Mouse (Mus musculus) lung, embryonic 15.5 days (tissue): Measurements from ENCODE around the gene Ank. TPM values are rescaled to one million over a fixed set of nuclear protein-coding genes. Genes with fewer than 3 reads are reported as not detected.
A peak's percentile ranks its signal among the peaks of the same experiment; 100 is the strongest.

Experiments
- ATAC-seq: fragments of 200-750 bp; cut with Nextera tagmentation; 2 replicates; pipeline ENCODE4 v1.8.0; 2017; ENCODE audit warnings: moderate number of reproducible peaks, borderline replicate concordance; ENCODE audit not compliant: low FRiP score, low TSS enrichment; ENCODE audit errors: extremely low read depth
- H3K27ac ChIP-seq: fragments of 300-500 bp; sonication (generic); 2 replicates; pipeline ENCODE4 v1.5.1; 2015; ENCODE audit warnings: moderate library complexity, mild to moderate bottlenecking, inconsistent platforms
- H3K27me3 ChIP-seq: fragments of 300-500 bp; sonication (generic); 2 replicates; pipeline ENCODE4 v1.6.1; 2015; ENCODE audit warnings: inconsistent platforms
- H3K36me3 ChIP-seq: fragments of 300-500 bp; sonication (generic); 2 replicates; pipeline ENCODE4 v1.6.1; 2015; ENCODE audit warnings: inconsistent platforms
- H3K4me1 ChIP-seq: fragments of 300-500 bp; sonication (generic); 2 replicates; pipeline ENCODE4 v1.6.1; 2015; ENCODE audit warnings: inconsistent platforms
- H3K4me2 ChIP-seq: fragments of 300-500 bp; sonication (generic); 2 replicates; pipeline ENCODE4 v1.6.1; 2015; ENCODE audit warnings: inconsistent platforms, mild to moderate bottlenecking, moderate library complexity
- H3K4me3 ChIP-seq: fragments of 300-500 bp; sonication (generic); 2 replicates; pipeline ENCODE4 v1.5.1; 2015; ENCODE audit warnings: mild to moderate bottlenecking, inconsistent platforms
- H3K9ac ChIP-seq: fragments of 300-500 bp; sonication (generic); 2 replicates; pipeline ENCODE4 v1.6.1; 2015; ENCODE audit warnings: inconsistent platforms
- H3K9me3 ChIP-seq: fragments of 300-500 bp; sonication (generic); 2 replicates; pipeline ENCODE4 v1.6.1; 2016; ENCODE audit warnings: inconsistent platforms
- WGBS: fragments of 180-500 bp; shearing (Covaris S2); methylation state at CpG from one replicate; pipeline ENCODE4 v1.1.7; 2015; 5-methylcytosine and 5-hydroxymethylcytosine counted together
- polyA plus RNA-seq: library from polyadenylated mRNA; unstranded; fragments of >200 nt; fragmentation: Nextera tagmentation; extraction: Ambion mirVana; gene quantifications from 2 replicates; pipeline ENCODE4 v1.2.1, GENCODE M21; 2015

The Ank gene
- polyA plus RNA-seq, 1 experiment from 2014 or later: 8.0 TPM

GRCm38 (mm10) chr15:27569924-27570323 is 103.4 kb downstream of the Ank start:
- no peak overlapping the region for H3K4me2 ChIP-seq
- WGBS: 69% methylated on average over 2 of the region's 2 CpGs
- no peak for ATAC-seq

GRCm38 (mm10) chr15:27570385-27570784 is 103.9 kb downstream of the Ank start:
- H3K36me3 ChIP-seq: no peaks in the 10 kb centered on the region; the same call in 1 of the 2 replicates
- peaks cover 9% of the 10 kb centered on the region; the same call in 1 of the 2 replicates for H3K4me1 ChIP-seq
- no peak overlapping the region for H3K9ac ChIP-seq
- WGBS: 84% methylated on average over 4 of the region's 4 CpGs
- H3K27me3 ChIP-seq: no peaks in the 10 kb centered on the region
- H3K27ac ChIP-seq: no peak overlapping the region
- H3K9me3 ChIP-seq: no peaks in the 10 kb centered on the region
- H3K4me2 ChIP-seq: no peak overlapping the region
- no peak for ATAC-seq
- H3K4me3 ChIP-seq: no peak overlapping the region

More at GRCm38 (mm10) chr15:27569924-27570323, 103.4 kb downstream of the Ank start:
- H3K27me3 ChIP-seq: no peaks in the 10 kb centered on the region
- H3K36me3 ChIP-seq: no peaks in the 10 kb centered on the region; the same call in 1 of the 2 replicates
- peaks cover 4% of the 10 kb centered on the region; the same call in 1 of the 2 replicates for H3K4me1 ChIP-seq
- H3K27ac ChIP-seq: no peak overlapping the region
- no peaks in the 10 kb centered on the region for H3K9me3 ChIP-seq
- H3K4me3 ChIP-seq: no peak overlapping the region
- no peak overlapping the region for H3K9ac ChIP-seq

- H3K4me1 ChIP-seq: peaks cover 15% of the 10 kb centered on the region
- no peak overlapping the region for H3K4me3 ChIP-seq
- WGBS: 61% methylated on average over 8 of the region's 8 CpGs
- no peak overlapping the region for H3K27ac ChIP-seq
- H3K36me3 ChIP-seq: no peaks in the 10 kb centered on the region; the same call in 1 of the 2 replicates
- H3K27me3 ChIP-seq: no peaks in the 10 kb centered on the region
- H3K4me2 ChIP-seq: no peak overlapping the region
- no peak overlapping the region for H3K9ac ChIP-seq
- no peaks in the 10 kb centered on the region for H3K9me3 ChIP-seq
- ATAC-seq: no peak
These were observed 104.7 kb downstream of the Ank start for GRCm38 (mm10) chr15:27571179-27571578.

- 65% methylated on average over 8 of the region's 8 CpGs for WGBS
- no peak; the same call in 1 of the 2 replicates for ATAC-seq
- Histone ChIP-seq H3K9me3 (no peaks in the 10 kb centered on the region), H3K9ac (no peak overlapping the region), H3K36me3 (no peaks in the 10 kb centered on the region; the same call in 1 of the 2 replicates), H3K4me1 (peaks cover 20% of the 10 kb centered on the region), H3K4me3 (no peak overlapping the region), H3K27ac (peak overlapping the region; percentile 54), H3K4me2 (no peak overlapping the region), H3K27me3 (no peaks in the 10 kb centered on the region)
These were observed 108.7 kb downstream of the Ank start for GRCm38 (mm10) chr15:27574992-27575781.

- H3K36me3 ChIP-seq: no peaks in the 10 kb centered on the region; the same call in 1 of the 2 replicates
- peak overlapping the region; percentile 68 for H3K27ac ChIP-seq
- 47% methylated on average over 3 of the region's 3 CpGs for WGBS
- H3K9ac ChIP-seq: no peak overlapping the region
- ATAC-seq: peak; percentile 79
- no peak overlapping the region for H3K4me2 ChIP-seq
- no peaks in the 10 kb centered on the region for H3K9me3 ChIP-seq
- no peak overlapping the region for H3K4me3 ChIP-seq
- peaks cover 20% of the 10 kb centered on the region for H3K4me1 ChIP-seq
- no peaks in the 10 kb centered on the region for H3K27me3 ChIP-seq
These were observed 109.5 kb downstream of the Ank start for GRCm38 (mm10) chr15:27575932-27576331.

- H3K4me2 ChIP-seq: no peak overlapping the region
- no peaks in the 10 kb centered on the region; the same call in 1 of the 2 replicates for H3K36me3 ChIP-seq
- H3K4me3 ChIP-seq: no peak overlapping the region
- no peaks in the 10 kb centered on the region for H3K27me3 ChIP-seq
- 78% methylated on average over 1 of the region's 1 CpGs for WGBS
- no peaks in the 10 kb centered on the region for H3K9me3 ChIP-seq
- H3K9ac ChIP-seq: no peak overlapping the region
- no peak for ATAC-seq
- peaks cover 16% of the 10 kb centered on the region for H3K4me1 ChIP-seq
- peak overlapping the region; percentile 68; the same call in 1 of the 2 replicates for H3K27ac ChIP-seq
These were observed 110.4 kb downstream of the Ank start for GRCm38 (mm10) chr15:27576886-27577285.

- no peak overlapping the region for H3K4me3 ChIP-seq
- H3K36me3 ChIP-seq: no peaks in the 10 kb centered on the region
- H3K27ac ChIP-seq: no peak overlapping the region
- peaks cover 16% of the 10 kb centered on the region for H3K4me1 ChIP-seq
- ATAC-seq: no peak
- H3K27me3 ChIP-seq: no peaks in the 10 kb centered on the region
- no peak overlapping the region for H3K9ac ChIP-seq
- no peak overlapping the region for H3K4me2 ChIP-seq
- no peaks in the 10 kb centered on the region for H3K9me3 ChIP-seq
- 76% methylated on average over 16 of the region's 16 CpGs for WGBS
These were observed 111.7 kb downstream of the Ank start for GRCm38 (mm10) chr15:27577915-27578780.

GRCm38 (mm10) chr15:27578918-27579317 is 112.4 kb downstream of the Ank start:
- ATAC-seq: no peak
- H3K27ac ChIP-seq: no peak overlapping the region
- H3K9me3 ChIP-seq: no peaks in the 10 kb centered on the region
- no peak overlapping the region for H3K4me2 ChIP-seq
- no peaks in the 10 kb centered on the region for H3K27me3 ChIP-seq
- 88% methylated on average over 6 of the region's 6 CpGs for WGBS
- no peak overlapping the region for H3K4me3 ChIP-seq
- H3K36me3 ChIP-seq: no peaks in the 10 kb centered on the region
- no peak overlapping the region for H3K9ac ChIP-seq
- peaks cover 16% of the 10 kb centered on the region for H3K4me1 ChIP-seq

- ATAC-seq: no peak
- no peak overlapping the region for H3K4me3 ChIP-seq
These were observed 113.4 kb downstream of the Ank start for GRCm38 (mm10) chr15:27579853-27580252.

GRCm38 (mm10) chr15:27580771-27581170 is 114.3 kb downstream of the Ank start:
- Histone ChIP-seq H3K4me2 (no peak overlapping the region), H3K9me3 (no peaks in the 10 kb centered on the region), H3K4me1 (peaks cover 10% of the 10 kb centered on the region), H3K9ac (no peak overlapping the region), H3K27ac (no peak overlapping the region), H3K4me3 (no peak overlapping the region), H3K36me3 (no peaks in the 10 kb centered on the region), H3K27me3 (no peaks in the 10 kb centered on the region)
- 80% methylated on average over 2 of the region's 2 CpGs for WGBS
- ATAC-seq: no peak

More at GRCm38 (mm10) chr15:27579853-27580252, 113.4 kb downstream of the Ank start:
- peaks cover 16% of the 10 kb centered on the region for H3K4me1 ChIP-seq
- H3K9ac ChIP-seq: no peak overlapping the region
- H3K27me3 ChIP-seq: no peaks in the 10 kb centered on the region
- no peak overlapping the region for H3K4me2 ChIP-seq
- no peaks in the 10 kb centered on the region for H3K9me3 ChIP-seq
- WGBS: 80% methylated on average over 2 of the region's 2 CpGs
- H3K36me3 ChIP-seq: no peaks in the 10 kb centered on the region
- no peak overlapping the region for H3K27ac ChIP-seq

- Histone ChIP-seq H3K36me3 (no peaks in the 10 kb centered on the region), H3K9me3 (no peaks in the 10 kb centered on the region), H3K27me3 (no peaks in the 10 kb centered on the region), H3K4me1 (peaks cover under 1% of the 10 kb centered on the region), H3K9ac (no peak overlapping the region), H3K27ac (no peak overlapping the region), H3K4me2 (no peak overlapping the region), H3K4me3 (no peak overlapping the region)
- WGBS: 72% methylated on average over 3 of the region's 3 CpGs
- no peak for ATAC-seq
These were observed 115.2 kb downstream of the Ank start for GRCm38 (mm10) chr15:27581640-27582039.
